Comparison of ENCODE assay signal across 16 mouse cellular contexts in genomic region chr11:113800026-113800425, GRCm38 (mm10).
"Had no signal": no experiment of that assay in that cellular context is flagged by ENCODE, and none has a peak within 500 bp of the region (broad histone marks: within the 10 kb centered on the region; RNA-seq: fewer than 3 reads in every experiment).

No protein-coding gene starts in this region.

- H3K9ac ChIP-seq: lung, embryonic 14.5 days; neural tube, embryonic 13.5 days; neural tube, embryonic 15.5 days had no signal

- DNase-seq: lung, adult 18-20 months; lung, embryonic 14.5 days; lung, postnatal 10 days; midbrain, embryonic 14.5 days; right cerebral cortex, adult 18-20 months; right cerebral cortex, postnatal 25 days; right cerebral cortex, postnatal 4 days; spleen, adult 18-20 months; thymus, adult 18-20 months; thymus, postnatal 14 days; thymus, postnatal 36 days had no signal

- H3K4me3 ChIP-seq: myocyte; neural tube, embryonic 13.5 days; neural tube, embryonic 15.5 days had no signal

- H3K36me3 ChIP-seq: neural tube, embryonic 15.5 days had no signal

- H3K27me3 ChIP-seq: neural tube, embryonic 13.5 days; neural tube, embryonic 15.5 days had no signal

- H3K4me2 ChIP-seq: lung, embryonic 14.5 days; midbrain, embryonic 11.5 days; neural tube, embryonic 13.5 days; neural tube, embryonic 15.5 days had no signal

- ATAC-seq: midbrain, embryonic 16.5 days had no signal

- H3K27ac ChIP-seq: neural tube, embryonic 13.5 days; neural tube, embryonic 15.5 days had no signal

- H3K9me3 ChIP-seq: neural tube, embryonic 13.5 days; neural tube, embryonic 15.5 days had no signal
